Comparison of ENCODE assay signal across 9 mouse cellular contexts in genomic region chr9:107566855-107567254, GRCm38 (mm10). TPM values are rescaled to one million over a fixed set of nuclear protein-coding genes. Genes with fewer than 3 reads are reported as not detected.
A peak's percentile ranks its signal among the peaks of the same experiment; 100 is the strongest.
DNase-seq lines count a peak whose midpoint lies in the region; ATAC-seq lines count a peak whose summit lies in the region.
"Had no signal": no experiment of that assay in that cellular context is flagged by ENCODE, and none has a peak within 500 bp of the region (broad histone marks: within the 10 kb centered on the region; RNA-seq: fewer than 3 reads in every experiment).

No protein-coding gene starts in this region.

- no peak for DNase-seq in neural tube, embryonic 10.5 days (ENCODE audit: extremely low spot score, low spot score)
- peak; percentile 60 for DNase-seq in heart, postnatal 4 days
- no peak for DNase-seq in spleen, adult 12 weeks (ENCODE audit: low spot score)
- no peak for DNase-seq in thymus, postnatal 36 days
- DNase-seq in cerebellum, postnatal 36 days = no peak

- H3K4me3 ChIP-seq in neural tube, embryonic 12.5 days = no peak overlapping the region
- peak overlapping the region; percentile 75; the same call in 1 of the 2 replicates for H3K4me3 ChIP-seq in liver, embryonic 12.5 days
- no peak overlapping the region for H3K4me3 ChIP-seq in stomach, embryonic 16.5 days (replicated peaks; ENCODE audit: low read length)

- no peak overlapping the region for H3K9ac ChIP-seq in neural tube, embryonic 12.5 days
- peak overlapping the region; percentile 31; the same call in 1 of the 2 replicates for H3K9ac ChIP-seq in liver, embryonic 12.5 days
- H3K9ac ChIP-seq in stomach, embryonic 16.5 days (ENCODE audit: low read length) = peak overlapping the region; percentile 34; the same call in 1 of the 2 replicates

- no peaks in the 10 kb centered on the region for H3K27me3 ChIP-seq in neural tube, embryonic 12.5 days (replicated peaks)
- H3K27me3 ChIP-seq in liver, embryonic 12.5 days (replicated peaks) = no peaks in the 10 kb centered on the region
- H3K27me3 ChIP-seq in stomach, embryonic 16.5 days (ENCODE audit: control insufficient read depth, insufficient read depth, low read length) = no peaks in the 10 kb centered on the region
- H3K27me3 ChIP-seq: hindbrain, embryonic 15.5 days had no signal

- H3K9me3 ChIP-seq in neural tube, embryonic 12.5 days = no peaks in the 10 kb centered on the region
- no peaks in the 10 kb centered on the region for H3K9me3 ChIP-seq in liver, embryonic 12.5 days (replicated peaks)
- H3K9me3 ChIP-seq in stomach, embryonic 16.5 days (replicated peaks; ENCODE audit: control insufficient read depth, low read length) = no peaks in the 10 kb centered on the region
- H3K9me3 ChIP-seq: hindbrain, embryonic 15.5 days had no signal

- ATAC-seq in neural tube, embryonic 12.5 days (ENCODE audit: low FRiP score, low read depth) = no peak
- ATAC-seq in liver, embryonic 12.5 days = no peak
- ATAC-seq in stomach, embryonic 16.5 days (ENCODE audit: insufficient read depth, low FRiP score) = no peak

- 69% methylated on average over 3 of the region's 3 CpGs for WGBS in neural tube, embryonic 12.5 days
- 53% methylated on average over 3 of the region's 3 CpGs for WGBS in liver, embryonic 12.5 days (ENCODE audit: insufficient replicate concordance)
- 45% methylated on average over 3 of the region's 3 CpGs for WGBS in stomach, embryonic 16.5 days

- H3K4me2 ChIP-seq in neural tube, embryonic 12.5 days (replicated peaks) = peak overlapping the region; percentile 90
- H3K4me2 ChIP-seq in liver, embryonic 12.5 days = peak overlapping the region; percentile 86
- H3K4me2 ChIP-seq in stomach, embryonic 16.5 days (ENCODE audit: low read depth, low read length) = peak overlapping the region; percentile 90; the same call in 1 of the 2 replicates

- peaks cover 33% of the 10 kb centered on the region for H3K36me3 ChIP-seq in neural tube, embryonic 12.5 days
- peaks cover 39% of the 10 kb centered on the region for H3K36me3 ChIP-seq in liver, embryonic 12.5 days
- peaks cover 7% of the 10 kb centered on the region for H3K36me3 ChIP-seq in stomach, embryonic 16.5 days (ENCODE audit: control insufficient read depth, insufficient read depth, low read length)

- no peak overlapping the region for H3K27ac ChIP-seq in neural tube, embryonic 12.5 days
- peak overlapping the region; percentile 94 for H3K27ac ChIP-seq in liver, embryonic 12.5 days
- H3K27ac ChIP-seq in stomach, embryonic 16.5 days (ENCODE audit: low read length) = peak overlapping the region; percentile 89

- H3K4me1 ChIP-seq in neural tube, embryonic 12.5 days = peaks cover 53% of the 10 kb centered on the region
- peaks cover 87% of the 10 kb centered on the region for H3K4me1 ChIP-seq in liver, embryonic 12.5 days
- peaks cover 53% of the 10 kb centered on the region for H3K4me1 ChIP-seq in stomach, embryonic 16.5 days (ENCODE audit: control insufficient read depth, insufficient read depth, low read length)

RNA-seq across cellular contexts. Expression of gene Hyal2, which starts 0.9 kb away (rescaled TPM):
- 93.6 and 97.0 TPM in 2 replicates for polyA plus RNA-seq in neural tube, embryonic 12.5 days (2016; fragmentation: Nextera tagmentation; extraction: Ambion mirVana)
- 10 to 100 TPM; 43.4 to 49.7 TPM for total RNA-seq in heart, postnatal 4 days (2021)
- polyA plus RNA-seq in liver, embryonic 12.5 days (2016; fragmentation: Nextera tagmentation; extraction: Ambion mirVana) = 53.9 and 57.6 TPM in 2 replicates
- polyA plus RNA-seq in stomach, embryonic 16.5 days (2015; fragmentation: Nextera tagmentation; extraction: Ambion mirVana) = 85.2 and 91.6 TPM in 2 replicates

RNA-seq across cellular contexts. Expression of gene Tusc2, which starts 3.8 kb away (rescaled TPM):
- 93.3 and 93.9 TPM in 2 replicates for polyA plus RNA-seq in neural tube, embryonic 12.5 days (2016; fragmentation: Nextera tagmentation; extraction: Ambion mirVana)
- 10 to 100 TPM; 22.3 to 24.0 TPM for total RNA-seq in heart, postnatal 4 days (2021)
- polyA plus RNA-seq in liver, embryonic 12.5 days (2016; fragmentation: Nextera tagmentation; extraction: Ambion mirVana) = 48.6 and 52.7 TPM in 2 replicates
- 35.0 and 38.2 TPM in 2 replicates for polyA plus RNA-seq in stomach, embryonic 16.5 days (2015; fragmentation: Nextera tagmentation; extraction: Ambion mirVana)

RNA-seq across cellular contexts. Expression of gene Hyal1, which starts 9.9 kb away (rescaled TPM):
- 7.2 and 7.5 TPM in 2 replicates for polyA plus RNA-seq in neural tube, embryonic 12.5 days (2016; fragmentation: Nextera tagmentation; extraction: Ambion mirVana)
- 1 to 10 TPM; 3.4 to 4.7 TPM for total RNA-seq in heart, postnatal 4 days (2021)
- 3.6 and 3.9 TPM in 2 replicates for polyA plus RNA-seq in liver, embryonic 12.5 days (2016; fragmentation: Nextera tagmentation; extraction: Ambion mirVana)
- polyA plus RNA-seq in stomach, embryonic 16.5 days (2015; fragmentation: Nextera tagmentation; extraction: Ambion mirVana) = 14.9 and 16.8 TPM in 2 replicates

RNA-seq across cellular contexts. Expression of gene Naa80, which starts 11.8 kb away (rescaled TPM):
- 12.6 and 15.8 TPM in 2 replicates for polyA plus RNA-seq in neural tube, embryonic 12.5 days (2016; fragmentation: Nextera tagmentation; extraction: Ambion mirVana)
- total RNA-seq in heart, postnatal 4 days (2021) = 10 to 100 TPM; 12.2 to 12.4 TPM
- polyA plus RNA-seq in liver, embryonic 12.5 days (2016; fragmentation: Nextera tagmentation; extraction: Ambion mirVana) = 12.5 and 12.9 TPM in 2 replicates
- 17.4 and 20.4 TPM in 2 replicates for polyA plus RNA-seq in stomach, embryonic 16.5 days (2015; fragmentation: Nextera tagmentation; extraction: Ambion mirVana)

RNA-seq across cellular contexts. Expression of gene Hyal3, which starts 13.8 kb away (rescaled TPM):
- polyA plus RNA-seq in neural tube, embryonic 12.5 days (2016; fragmentation: Nextera tagmentation; extraction: Ambion mirVana) = 0.84 and 1.5 TPM in 2 replicates
- total RNA-seq in heart, postnatal 4 days (2021) = 1 to 10 TPM in 1 of 2 experiments, under 1 TPM in 1; 0.74 to 1.1 TPM
- polyA plus RNA-seq in liver, embryonic 12.5 days (2016; fragmentation: Nextera tagmentation; extraction: Ambion mirVana) = 0.99 and 1.2 TPM in 2 replicates
- polyA plus RNA-seq in stomach, embryonic 16.5 days (2015; fragmentation: Nextera tagmentation; extraction: Ambion mirVana) = 1.4 and 1.9 TPM in 2 replicates
